ENCODE assay signal across 12 mouse cellular contexts in genomic region chr1:38241221-38241666, GRCm38 (mm10).
DNase-seq lines count a peak whose midpoint lies in the region; ATAC-seq and TF ChIP-seq lines count a peak whose summit lies in the region.
"Had no signal": no experiment of that assay in that cellular context is flagged by ENCODE, and none has a peak within 500 bp of the region (broad histone marks: within the 10 kb centered on the region; RNA-seq: fewer than 3 reads in every experiment).

No protein-coding gene starts in this region.

- TF ChIP-seq CTCF in liver, adult 2 months (IDR thresholded peaks at IDR 0.05; ENCODE audit: low read depth, low read length) = no peak

- H3K4me1 ChIP-seq in liver, adult 2 months (ENCODE audit: control insufficient read depth, insufficient read depth, low read length) = peaks cover 15% of the 10 kb centered on the region
- H3K4me1 ChIP-seq in liver, embryonic 13.5 days (replicated peaks) = peaks cover 10% of the 10 kb centered on the region
- H3K4me1 ChIP-seq: forebrain, embryonic 10.5 days had no signal

- DNase-seq in liver, adult 2 months (ENCODE audit: extremely low read depth, low read depth, low spot score) = peak; percentile 81
- no peak for DNase-seq in liver
- peak; percentile 31 to 37 for DNase-seq in adrenal gland, postnatal 36 days
- peak; percentile 9 for DNase-seq in kidney, adult 18-20 months
- DNase-seq in liver, embryonic 13.5 days = no peak
- DNase-seq in thymus, postnatal 14 days = no peak
- no peak for DNase-seq in layer of hippocampus, postnatal 14 days (ENCODE audit: low spot score in 2 of 2)
- DNase-seq: thymus, postnatal 25 days had no signal

- no peak overlapping the region for H3K4me3 ChIP-seq in liver, adult 2 months (ENCODE audit: insufficient read depth, low read depth, low read length)
- H3K4me3 ChIP-seq in liver, embryonic 13.5 days (replicated peaks) = no peak overlapping the region
- H3K4me3 ChIP-seq: forebrain, embryonic 10.5 days; limb, embryonic 12.5 days; neural tube, embryonic 13.5 days had no signal

- H3K36me3 ChIP-seq in liver, adult 2 months (ENCODE audit: control insufficient read depth, insufficient read depth, low read length) = no peaks in the 10 kb centered on the region
- no peaks in the 10 kb centered on the region for H3K36me3 ChIP-seq in liver, embryonic 13.5 days
- H3K36me3 ChIP-seq: forebrain, embryonic 10.5 days; G1E; neural tube, embryonic 13.5 days had no signal

- no peaks in the 10 kb centered on the region for H3K9me3 ChIP-seq in liver, embryonic 13.5 days (replicated peaks)
- H3K9me3 ChIP-seq: forebrain, embryonic 10.5 days; G1E; limb, embryonic 12.5 days; neural tube, embryonic 13.5 days had no signal

- H3K9ac ChIP-seq in liver, adult 2 months (ENCODE audit: low read depth, low read length) = peak overlapping the region; percentile 9; the same call in 1 of the 2 replicates
- H3K9ac ChIP-seq in liver, embryonic 13.5 days = no peak overlapping the region
- H3K9ac ChIP-seq: limb, embryonic 12.5 days; neural tube, embryonic 13.5 days had no signal

- H3K4me2 ChIP-seq in liver, embryonic 13.5 days = no peak overlapping the region
- H3K4me2 ChIP-seq: limb, embryonic 12.5 days; neural tube, embryonic 13.5 days had no signal

- WGBS in liver, adult 2 months = 15% methylated on average over 6 of the region's 6 CpGs
- 63% methylated on average over 6 of the region's 6 CpGs for WGBS in liver, embryonic 13.5 days (ENCODE audit: insufficient replicate concordance)

- H3K27me3 ChIP-seq in liver, adult 2 months (ENCODE audit: control insufficient read depth, insufficient read depth, low read length) = no peaks in the 10 kb centered on the region
- H3K27me3 ChIP-seq in liver, embryonic 13.5 days = no peaks in the 10 kb centered on the region
- H3K27me3 ChIP-seq: neural tube, embryonic 13.5 days had no signal

- no peak for TF ChIP-seq POLR2A in liver, adult 2 months (IDR thresholded peaks at IDR 0.05; ENCODE audit: extremely low read depth, insufficient read depth, low read length)

- no peak; the same call in 1 of the 2 replicates for ATAC-seq in liver, embryonic 13.5 days (ENCODE audit: low read depth)

- peak overlapping the region; percentile 85 for H3K27ac ChIP-seq in liver, adult 2 months (replicated peaks; ENCODE audit: insufficient read depth, low read depth, low read length)
- peak overlapping the region; percentile 61 for H3K27ac ChIP-seq in liver, embryonic 13.5 days
- H3K27ac ChIP-seq: neural tube, embryonic 13.5 days had no signal

- no peaks in the 10 kb centered on the region for H3K79me2 ChIP-seq in liver, adult 2 months (ENCODE audit: control insufficient read depth, insufficient read depth, low read length)

Comparison
In these comparisons a context has a peak if more than half of its experiments do, and no peak if none do; other contexts are left out.
1. DNase-seq: peak in liver, adult 2 months (single experiment), adrenal gland, postnatal 36 days (2 of 2) and kidney, adult 18-20 months (single experiment); none in liver (single experiment), liver, embryonic 13.5 days (single experiment), thymus, postnatal 14 days (single experiment) and layer of hippocampus, postnatal 14 days (0 of 2).